Mouse (Mus musculus) lung, postnatal 36 days (tissue): ENCODE results near the gene Gm29609.
A peak's percentile ranks its signal among the peaks of the same experiment; 100 is the strongest.

Source experiments
- DNase-seq: peaks from one replicate; pipeline ENCODE4 v3.0.0; 2022; ENCODE audit warnings: mixed read lengths

The Gm29609 gene

DNA sequence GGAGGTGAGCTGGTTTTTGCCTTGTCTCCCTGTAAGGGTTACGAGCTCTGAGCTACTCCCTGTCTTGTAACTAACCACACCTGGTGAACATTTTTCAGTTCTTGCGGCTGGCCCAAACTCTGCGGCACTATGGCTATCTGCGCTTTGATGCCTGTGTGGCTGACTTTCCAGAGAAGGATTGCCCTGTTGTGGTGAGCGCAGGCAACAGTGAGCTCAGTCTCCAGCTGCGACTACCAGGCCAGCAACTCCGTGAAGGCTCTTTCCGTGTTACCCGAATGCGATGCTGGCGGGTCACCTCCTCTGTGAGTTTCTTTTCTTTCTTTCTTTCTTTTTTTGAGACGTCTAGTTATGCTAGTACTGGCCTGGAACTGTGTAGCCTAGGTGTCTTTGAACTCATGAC, 17.4 kb upstream of the Gm29609 start:
- DNase-seq: no peak

DNA sequence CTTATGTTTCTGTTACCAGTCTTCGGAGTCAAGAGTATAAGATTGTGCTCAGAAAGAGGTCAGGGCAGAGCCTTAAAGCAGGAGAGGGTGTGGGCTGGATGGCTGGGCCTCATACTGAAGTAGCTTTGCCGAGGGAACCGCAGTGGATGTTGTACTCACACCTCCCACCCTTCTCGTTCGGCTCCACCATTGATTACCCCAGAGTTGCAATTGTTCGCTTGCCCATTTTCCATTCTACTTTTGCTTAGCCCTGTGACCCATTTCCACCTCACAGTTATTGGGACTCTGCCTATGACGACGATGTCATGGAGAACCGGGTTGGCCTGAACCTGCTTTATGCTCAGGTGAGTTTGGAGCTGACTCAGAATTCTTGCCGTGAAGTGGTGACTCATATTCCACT, 16.5 kb upstream of the Gm29609 start:
- DNase-seq: no peak

DNA sequence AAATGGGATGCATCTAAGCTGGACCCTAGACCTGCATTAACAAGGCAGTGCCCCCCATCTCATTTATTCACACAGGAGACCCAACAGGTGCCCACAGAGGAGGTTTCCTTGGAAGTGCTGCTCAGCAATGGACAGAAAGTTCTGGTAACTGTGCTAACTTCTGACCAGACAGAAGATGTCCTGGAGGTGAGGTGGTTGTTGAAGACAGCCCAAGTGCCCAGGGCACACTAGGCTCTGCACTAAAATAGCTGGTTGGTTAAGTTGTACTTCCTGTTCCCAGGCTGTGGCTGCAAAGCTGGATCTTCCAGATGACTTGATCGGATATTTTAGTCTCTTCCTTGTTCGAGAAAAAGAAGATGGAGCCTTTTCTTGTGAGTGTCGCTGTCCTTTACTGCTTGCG, 16.0 kb upstream of the Gm29609 start:
- no peak for DNase-seq

DNA sequence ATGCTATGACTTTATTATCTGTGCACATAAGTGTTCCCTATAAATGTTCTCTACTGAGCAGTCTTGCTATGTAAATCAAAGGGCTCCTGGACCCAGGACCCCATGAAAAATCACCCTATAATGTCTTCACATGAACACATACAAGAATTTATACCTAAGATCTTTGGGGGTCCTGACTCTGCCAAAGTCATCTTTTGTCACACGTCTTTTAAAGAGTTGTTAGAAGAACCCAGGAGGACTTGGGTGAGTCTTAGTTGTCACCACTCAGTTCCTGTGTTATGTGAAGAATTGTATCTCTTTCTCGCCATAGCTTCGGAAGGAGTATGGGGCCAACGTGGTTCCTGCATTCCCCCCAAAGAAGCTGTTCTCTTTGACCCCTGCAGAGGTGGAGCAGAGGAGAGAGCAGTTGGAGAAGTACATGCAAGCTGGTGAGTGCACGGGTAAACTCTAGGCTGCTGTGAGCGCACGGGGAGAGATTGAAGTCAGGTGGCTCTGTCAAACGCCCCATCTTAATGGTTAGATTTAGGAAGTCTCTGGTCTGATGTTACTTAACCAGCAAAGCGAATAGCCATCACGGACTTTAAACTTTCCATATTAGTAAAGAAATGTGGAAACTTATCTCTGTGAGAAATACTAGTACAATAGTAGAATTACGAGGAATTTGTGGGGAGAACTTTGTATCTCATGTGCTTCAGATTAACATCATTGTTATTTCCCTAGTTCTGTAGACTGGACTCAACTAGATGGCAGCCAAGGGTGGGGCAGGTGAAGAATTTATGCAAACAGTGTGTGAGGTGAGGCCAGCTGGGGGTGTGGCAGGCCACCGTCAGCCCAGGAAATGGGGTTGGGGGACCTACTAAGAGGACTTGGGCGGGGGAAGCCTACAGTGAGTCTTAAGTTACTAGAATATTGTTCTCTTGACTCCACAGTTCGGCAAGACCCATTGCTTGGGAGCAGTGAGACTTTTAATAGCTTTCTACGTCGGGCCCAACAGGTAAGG, 15.1 kb upstream of the Gm29609 start:
- no peak for DNase-seq

DNA sequence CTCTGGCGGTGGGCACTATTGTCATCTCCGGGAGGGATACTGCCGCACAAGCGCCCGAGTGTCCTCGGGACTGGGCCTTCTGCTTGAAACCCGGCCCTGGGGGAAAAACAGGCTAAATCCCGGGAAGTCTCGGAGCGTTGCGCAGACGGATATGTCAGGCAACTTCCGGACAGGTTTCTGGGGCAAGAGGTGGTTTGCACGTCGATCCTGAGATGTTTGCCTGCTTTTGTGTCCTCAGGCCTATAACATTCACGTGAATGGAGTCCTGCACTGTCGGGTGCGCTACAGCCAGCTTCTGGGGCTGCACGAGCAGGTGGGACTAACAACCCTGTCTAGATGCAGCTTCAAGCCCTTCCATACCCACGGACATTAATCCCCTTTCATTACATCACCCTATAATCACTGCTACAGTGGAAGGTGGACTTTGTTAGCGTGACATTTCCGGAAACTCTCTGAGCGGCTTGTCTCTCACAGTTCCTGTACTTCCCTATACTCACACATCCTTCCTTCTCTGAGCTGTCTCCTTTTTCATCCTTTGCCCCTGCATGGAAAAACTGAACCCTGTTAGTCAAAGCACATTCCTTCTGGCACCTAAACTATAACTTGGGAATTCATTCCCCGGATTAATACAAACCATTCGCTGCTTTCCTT, 14.0 kb upstream of the Gm29609 start:
- DNase-seq: no peak

DNA sequence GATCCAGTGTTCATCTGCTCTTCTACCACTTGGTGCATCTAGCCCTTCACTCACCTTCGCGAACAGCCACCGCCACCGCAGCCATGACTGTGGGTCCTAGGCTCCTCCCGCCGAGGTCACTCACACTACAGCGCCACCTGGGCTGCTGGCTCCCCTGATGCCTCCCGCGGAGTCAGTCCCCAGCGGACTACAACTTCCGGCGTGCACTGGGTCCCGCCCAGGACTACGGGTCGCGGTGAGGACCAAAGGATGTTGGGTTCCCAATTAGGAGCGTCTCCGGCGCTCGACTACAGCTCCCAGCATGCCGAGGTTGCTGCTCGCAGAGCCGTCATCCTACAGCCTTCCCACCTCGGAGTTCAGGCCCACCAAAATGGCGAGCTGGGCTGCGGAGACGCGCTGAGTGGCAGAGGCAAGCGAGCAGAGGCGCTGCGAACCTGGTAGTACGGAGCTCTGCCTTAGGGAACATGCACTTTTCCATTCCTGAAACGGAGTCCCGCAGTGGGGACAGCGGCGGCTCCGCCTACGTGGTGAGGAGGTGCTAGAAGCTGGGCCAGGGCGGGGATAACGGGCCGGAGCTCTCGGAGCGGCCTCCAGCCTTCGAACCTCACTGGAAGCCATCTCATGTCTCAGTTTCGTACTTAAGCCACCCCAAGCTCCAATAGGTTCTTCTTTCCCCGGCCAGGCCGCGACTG, 13.4 kb upstream of the Gm29609 start, which contains the start of the genes Snx17 and Eif2b4:
Gene Snx17, plus strand, starts transcription at position 289 of the 692 bp plus-strand sequence.
Gene Eif2b4, minus strand, starts transcription at position 492 of the 692 bp plus-strand sequence.
- peak; percentile 100 for DNase-seq

DNA sequence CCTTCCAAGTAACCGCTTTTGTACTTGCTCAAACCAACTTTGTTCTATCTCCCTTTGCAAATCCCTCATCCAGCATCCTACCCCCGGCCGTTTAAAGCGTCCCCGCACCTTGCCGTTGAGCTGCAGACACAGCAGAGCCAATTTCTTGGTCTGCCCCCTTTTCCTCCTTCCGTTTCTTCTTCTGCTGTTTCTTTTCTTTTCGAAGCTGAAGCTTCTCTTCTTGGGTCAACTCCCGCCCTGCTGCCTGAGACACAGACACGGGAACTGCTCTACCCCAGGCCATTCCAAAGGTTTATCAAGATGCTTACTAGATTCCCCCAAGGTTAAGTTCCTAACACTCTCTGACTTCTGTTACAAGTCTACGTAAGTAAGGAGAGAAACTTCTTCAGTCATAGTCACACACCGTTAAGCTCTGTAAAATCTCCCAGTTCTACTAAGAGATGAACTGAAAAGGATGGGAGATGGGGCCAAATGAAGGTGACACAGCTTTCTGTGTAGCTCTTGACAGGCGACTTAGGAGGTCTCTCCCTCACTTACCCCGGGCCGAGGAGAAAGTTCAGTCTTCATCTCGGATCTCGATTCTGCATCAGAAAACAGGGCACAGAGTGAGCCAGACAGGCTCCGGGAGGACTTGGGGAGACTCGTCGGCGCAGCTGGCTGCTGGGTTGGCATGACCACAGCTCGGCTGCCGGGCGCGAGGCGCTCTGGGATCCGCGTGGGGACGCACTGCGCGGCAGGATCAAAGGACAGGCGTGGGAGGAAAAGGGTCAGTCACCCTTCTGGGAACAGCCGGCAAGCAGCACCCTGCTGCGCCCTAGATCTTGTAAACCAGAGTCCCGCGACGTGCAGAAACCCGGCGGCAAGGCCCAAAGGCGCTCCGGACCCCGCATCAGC, 12.6 kb upstream of the Gm29609 start:
- DNase-seq: no peak

DNA sequence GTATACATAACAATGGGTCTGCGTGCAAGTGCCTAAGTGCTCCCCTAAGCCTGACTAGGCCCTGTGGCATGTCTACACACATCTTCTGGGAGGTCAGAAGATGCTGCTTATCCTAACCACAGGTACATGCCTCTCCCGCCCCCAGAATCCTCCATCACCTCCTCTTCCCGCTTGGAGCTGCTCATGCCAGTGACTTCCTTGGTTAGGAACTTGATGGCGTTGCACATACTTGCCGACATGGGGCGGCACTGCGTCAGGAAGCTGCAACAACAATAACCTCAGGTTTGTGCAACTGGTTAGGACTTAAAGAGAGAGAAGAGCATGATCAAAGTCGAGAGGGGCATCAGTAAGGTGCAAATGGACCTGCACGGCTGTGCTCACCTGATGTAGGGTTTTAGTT, 10.5 kb upstream of the Gm29609 start:
- no peak for DNase-seq

DNA sequence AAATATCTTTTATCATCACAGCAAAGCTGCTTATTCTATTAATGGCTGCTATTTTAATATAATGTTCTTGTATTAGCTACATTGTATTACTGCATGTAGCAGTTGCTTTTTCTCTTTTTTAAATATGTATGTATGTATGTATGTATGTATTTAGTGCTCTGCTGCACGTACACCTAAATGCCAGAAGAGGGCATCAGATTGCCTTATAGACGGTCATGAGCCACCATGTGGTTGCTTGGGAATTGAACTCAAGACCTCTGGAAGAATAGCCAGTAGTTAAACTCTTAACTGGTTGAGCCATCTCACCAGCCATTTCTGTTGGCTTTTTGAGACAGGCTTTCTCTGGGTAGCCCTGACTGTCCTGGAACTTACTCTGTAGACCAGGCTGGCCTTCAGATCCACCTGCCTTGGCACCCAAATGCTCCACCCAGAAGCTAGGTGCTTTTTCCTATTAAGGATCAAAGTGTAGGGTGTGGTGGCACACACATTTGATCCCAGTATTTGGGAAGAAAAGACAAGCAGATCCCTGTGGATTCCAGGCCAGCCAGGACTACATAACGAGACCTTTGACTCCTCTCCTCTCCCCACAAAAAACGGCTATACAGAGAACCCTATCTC, 8.6 kb upstream of the Gm29609 start:
- DNase-seq: peak; percentile 35

DNA sequence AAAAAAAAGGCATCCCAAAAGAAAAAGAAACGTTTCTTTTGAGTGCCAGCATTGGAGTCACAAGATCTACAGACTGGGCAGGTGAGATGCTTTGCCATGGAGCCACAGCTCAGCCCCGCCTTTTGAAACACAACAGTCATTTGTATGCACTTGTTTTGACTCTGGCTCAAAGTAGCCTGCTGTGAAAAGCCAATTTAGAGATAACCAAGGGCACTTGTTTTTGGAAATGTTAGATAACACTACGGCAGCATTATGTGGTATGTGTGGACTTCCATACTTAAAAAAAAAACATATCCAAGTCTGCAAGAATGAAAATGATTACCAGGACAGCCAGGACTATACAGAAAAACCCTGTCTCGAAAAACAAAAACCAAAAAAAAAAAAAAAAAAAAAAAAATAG, 4.0 kb upstream of the Gm29609 start:
- DNase-seq: no peak

DNA sequence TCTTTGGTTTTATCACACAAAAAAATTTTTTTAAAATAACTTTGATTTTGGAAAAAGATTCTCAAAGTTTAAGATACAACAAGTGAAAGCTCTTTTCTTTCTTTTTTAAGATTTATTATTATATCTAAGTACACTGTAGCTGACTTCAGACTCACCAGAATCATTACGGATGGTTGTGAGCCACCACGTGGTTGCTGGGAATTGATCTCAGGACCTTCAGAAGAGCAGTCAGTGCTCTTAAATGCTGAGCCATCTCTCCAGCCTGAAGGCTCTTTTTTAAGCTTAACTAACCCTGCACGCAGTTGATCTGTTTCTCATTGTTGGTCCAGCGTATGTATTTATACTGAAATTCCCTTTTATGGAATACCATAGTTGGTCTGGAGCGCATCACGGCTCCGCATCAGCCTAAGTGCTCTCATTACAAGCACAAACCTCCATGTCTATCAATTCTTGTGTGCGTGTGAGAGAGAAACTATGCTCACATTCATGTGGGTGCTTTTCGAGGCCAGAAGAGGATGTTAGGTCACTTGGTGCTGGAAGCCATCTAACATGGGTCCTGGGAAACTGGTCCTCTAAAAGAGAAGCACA, 1.6 kb upstream of the Gm29609 start:
- no peak for DNase-seq

DNA sequence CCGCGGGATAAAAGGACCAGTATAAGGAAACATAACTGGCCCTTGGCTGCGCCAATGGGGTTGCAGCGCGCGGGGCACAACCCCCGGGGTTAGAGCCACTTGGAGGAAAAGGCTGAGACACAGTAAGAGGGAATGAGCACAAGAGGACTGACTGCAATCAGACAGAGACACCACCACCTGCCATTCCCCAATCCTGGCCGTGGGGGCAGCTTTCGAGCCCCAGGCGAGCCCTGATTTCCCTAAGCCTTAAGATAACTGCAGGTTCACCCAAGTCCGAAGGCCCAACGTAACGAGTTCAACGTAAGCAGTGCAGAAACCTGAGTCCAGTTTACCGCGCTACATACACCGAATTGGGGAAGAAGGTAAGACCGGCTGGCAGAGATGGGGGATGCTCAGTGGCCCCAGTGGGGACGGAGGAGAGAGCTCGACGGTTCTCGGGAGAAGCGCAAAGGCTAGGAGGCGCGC, 378 bp downstream of the Gm29609 start:
- DNase-seq: no peak

DNA sequence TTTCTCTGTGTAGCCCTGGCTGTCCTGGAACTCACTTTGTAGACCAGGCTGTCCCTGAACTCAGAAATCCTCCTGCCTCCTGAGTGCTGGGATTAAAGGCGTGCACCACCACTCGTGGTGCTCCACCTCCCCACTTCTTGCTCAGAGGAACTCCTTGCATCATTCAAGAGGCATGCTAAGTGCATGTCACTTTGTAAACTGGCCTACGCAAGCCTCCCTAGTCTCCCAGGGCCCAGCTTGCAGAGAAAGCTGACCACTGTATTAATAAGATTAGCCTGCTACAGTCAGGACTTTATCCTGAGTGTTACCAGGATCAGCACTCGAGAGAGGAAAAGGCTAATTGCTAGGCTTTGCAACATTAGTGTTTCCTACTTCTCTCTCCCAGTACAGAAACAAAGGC, 11.1 kb downstream of the Gm29609 start:
- DNase-seq: peak; percentile 36

DNA sequence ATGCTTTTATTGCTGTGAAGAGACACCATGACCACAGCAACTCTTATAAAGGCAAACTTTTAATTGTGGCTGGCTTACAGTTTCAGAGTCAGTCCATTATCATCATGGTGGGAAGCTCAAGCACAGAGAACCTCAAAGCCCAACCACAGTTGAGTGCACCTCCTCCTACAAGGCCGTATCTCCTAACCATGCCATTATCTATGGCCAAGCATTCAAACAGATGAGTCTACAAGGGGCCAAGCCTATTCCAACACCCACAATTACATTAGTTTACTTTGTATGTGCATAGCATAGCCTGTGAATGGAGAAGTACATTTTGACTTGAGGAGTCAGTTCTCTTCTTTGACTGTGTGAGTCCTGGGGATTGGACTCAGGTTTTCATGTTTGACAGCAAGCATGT, 14.8 kb downstream of the Gm29609 start:
- no peak for DNase-seq

DNA sequence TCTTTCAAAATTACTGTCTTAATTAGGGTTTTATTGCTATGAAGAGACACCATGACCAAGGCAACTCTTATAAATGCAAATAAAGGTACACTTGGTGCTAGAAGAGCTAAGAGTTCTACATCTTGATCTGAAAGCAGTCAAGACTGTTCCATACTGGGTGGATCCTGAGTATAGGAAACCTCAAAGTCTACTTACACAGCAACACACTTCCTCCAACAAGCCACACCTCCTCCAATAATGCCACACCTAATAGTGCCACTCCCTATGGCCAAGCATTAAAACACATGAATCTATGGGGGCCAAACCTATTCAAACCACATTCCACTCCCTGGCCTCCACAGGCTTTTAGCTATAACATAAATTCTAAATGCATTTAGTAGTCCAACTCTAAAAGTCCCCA, 17.2 kb downstream of the Gm29609 start:
- DNase-seq: no peak

DNA sequence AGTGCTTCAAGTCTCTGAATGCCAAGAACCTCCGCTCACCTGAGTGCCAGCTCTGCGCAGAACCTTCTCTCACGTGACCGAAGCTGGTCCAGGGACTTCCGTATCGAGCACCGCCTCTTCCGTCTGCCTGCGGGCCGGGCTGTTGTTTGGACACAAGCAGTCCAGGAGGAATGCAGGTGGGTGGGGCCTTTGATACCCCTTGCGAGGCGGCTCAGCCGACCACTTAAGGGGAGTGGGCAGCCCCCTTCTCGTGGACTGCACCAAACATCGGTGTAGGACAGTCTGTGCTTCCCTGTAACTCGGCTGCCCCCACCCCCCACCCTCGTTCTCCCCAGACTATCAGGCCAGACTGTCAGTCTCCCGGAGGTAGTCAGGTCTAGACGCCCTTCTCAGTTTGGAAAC, 25.6 kb downstream of the Gm29609 start, which contains the start of gene Mpv17:
Gene Mpv17, minus strand, starts transcription at position 100 of the 402 bp plus-strand sequence.
- peak; percentile 92 for DNase-seq

DNA sequence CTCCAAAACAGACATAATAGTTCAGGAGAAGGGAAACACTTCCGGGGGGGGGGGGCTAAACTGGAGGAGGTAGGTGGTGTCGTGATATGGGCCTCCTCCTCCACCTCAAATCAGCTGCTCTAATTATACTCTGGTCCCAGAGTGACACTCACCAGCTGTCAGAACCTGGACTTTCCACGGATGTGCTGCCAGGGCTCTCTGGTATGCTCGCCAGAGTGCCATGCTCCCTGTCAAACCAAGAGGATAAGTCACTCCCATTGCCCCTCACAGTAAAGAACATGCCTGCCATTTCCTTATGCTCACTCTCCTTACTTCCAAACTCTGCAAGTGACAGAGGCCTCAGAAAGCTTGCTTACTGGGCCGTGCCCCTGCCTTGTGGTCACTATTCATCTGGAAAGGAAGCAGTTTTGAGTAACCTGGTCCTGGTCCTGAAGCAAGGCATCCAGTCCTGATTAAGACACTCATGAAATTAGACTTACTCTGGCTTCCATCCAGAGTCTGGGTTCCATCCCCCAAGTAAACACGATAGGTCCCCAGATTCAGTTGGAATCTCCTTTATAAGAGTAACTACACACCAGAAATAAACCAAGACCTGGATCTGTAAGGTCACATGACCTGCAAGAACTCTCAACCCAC, 26.1 kb downstream of the Gm29609 start:
- peak; percentile 7 for DNase-seq

DNA sequence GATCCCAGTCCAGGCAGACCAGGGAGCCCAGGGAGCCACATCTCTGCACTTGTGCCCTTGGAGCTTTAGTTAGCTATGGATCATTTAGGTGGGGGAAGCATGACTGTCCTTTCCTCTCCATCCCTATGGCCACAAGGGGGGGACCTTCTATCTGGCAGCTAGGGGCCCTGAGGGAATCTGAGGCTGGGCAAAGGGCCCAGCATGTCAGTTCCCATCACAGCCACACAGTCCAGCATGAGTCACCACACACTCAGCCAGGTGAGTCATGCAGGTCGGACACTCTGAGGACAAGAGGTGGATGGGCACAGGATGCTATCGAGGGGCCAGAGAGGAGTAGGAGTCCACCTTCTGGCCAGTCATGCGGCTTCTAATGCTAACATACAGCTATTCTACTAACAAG, 28.0 kb downstream of the Gm29609 start:
- no peak for DNase-seq

DNA sequence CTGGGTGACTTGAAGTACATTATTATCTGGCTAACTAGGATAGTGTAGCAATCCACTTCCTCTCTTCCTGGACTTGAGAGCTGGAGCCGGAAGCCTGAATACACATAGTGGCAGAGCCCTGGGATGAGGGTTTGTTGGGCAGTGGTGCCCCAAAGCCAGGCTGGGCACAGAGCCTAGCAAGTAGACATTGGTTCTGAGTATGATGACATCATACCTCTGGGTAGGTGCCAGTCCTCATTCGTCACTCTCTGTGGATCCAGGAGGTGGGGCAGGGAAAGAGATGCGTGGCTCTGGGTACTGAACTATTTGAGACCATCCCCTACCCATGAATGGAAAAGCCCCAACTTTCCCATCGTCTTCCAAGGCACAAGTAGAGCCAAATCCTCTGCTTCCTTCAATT, 29.9 kb downstream of the Gm29609 start:
- DNase-seq: peak; percentile 9

DNA sequence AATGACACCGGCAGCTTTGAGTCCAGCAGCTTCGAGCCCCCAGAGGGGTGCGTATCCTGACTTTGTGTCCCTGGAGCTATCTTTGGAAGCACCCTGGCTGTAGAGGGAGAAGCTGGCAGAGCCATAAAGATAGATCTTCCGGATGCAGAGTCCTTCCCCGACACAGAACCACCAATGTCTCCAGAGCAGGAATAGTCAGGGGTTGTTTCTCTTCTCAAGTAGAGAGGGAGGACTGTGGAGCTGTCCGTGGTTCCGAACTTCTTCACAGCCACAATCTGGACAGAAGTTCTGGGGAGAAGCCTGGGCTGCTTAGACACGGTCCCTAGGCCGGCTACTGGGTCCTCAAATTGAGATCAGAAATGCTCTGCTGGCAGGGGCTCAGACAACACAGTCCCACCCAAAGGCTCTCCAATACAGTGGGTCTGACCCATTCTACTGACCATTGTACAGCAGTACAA, 40.7 kb downstream of the Gm29609 start:
- DNase-seq: no peak
